ENCODE assay signal across 12 mouse cellular contexts in the genomic region with DNA sequence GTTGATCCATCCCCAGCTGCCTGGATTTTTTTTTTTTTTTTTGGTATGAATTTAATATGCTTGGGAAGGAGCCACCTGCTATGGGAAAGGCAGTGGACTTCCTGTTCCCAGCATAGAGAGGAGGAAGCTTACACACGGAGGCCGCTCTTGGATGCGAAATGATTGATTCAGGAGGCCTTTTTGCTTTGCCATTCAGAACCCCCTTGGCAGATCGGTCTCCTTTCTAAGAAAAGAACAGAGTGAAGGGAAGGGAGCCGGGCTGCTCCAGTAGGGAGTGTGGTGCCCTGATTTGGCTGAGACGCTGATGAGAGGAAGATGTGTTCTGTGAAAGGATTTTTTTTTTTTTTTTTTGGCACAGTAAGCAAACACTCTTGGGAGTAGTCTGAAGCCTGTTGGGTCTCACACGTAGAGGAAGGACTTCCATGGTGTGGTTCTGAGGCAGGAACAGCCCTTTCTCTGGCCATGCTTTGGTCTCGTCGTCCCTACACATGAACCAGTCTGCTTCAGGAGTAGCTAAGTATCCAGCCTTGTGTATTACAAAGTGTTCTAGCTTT. TPM values are rescaled to one million over a fixed set of nuclear protein-coding genes. Genes with fewer than 3 reads are reported as not detected.
A peak's percentile ranks its signal among the peaks of the same experiment; 100 is the strongest.
DNase-seq lines count a peak whose midpoint lies in the region; ATAC-seq and TF ChIP-seq lines count a peak whose summit lies in the region.
"Had no signal": no experiment of that assay in that cellular context is flagged by ENCODE, and none has a peak within 500 bp of the region (broad histone marks: within the 10 kb centered on the region; RNA-seq: fewer than 3 reads in every experiment).

No protein-coding gene starts in this region.

- no peaks in the 10 kb centered on the region for H3K9me3 ChIP-seq in kidney, embryonic 15.5 days (replicated peaks)
- H3K9me3 ChIP-seq in embryonic facial prominence, embryonic 14.5 days (ENCODE audit: control insufficient read depth, low read length) = no peaks in the 10 kb centered on the region
- H3K9me3 ChIP-seq: liver, embryonic 12.5 days; midbrain, embryonic 15.5 days had no signal

- peaks cover 76% of the 10 kb centered on the region for H3K36me3 ChIP-seq in kidney, embryonic 15.5 days
- H3K36me3 ChIP-seq in embryonic facial prominence, embryonic 14.5 days (ENCODE audit: control insufficient read depth, insufficient read depth, low read length) = peaks cover 76% of the 10 kb centered on the region
- H3K36me3 ChIP-seq: midbrain, embryonic 15.5 days had no signal

- DNase-seq in gastrocnemius, adult 2 months = no peak
- no peak for DNase-seq in gastrocnemius, postnatal 10 days
- no peak for DNase-seq in kidney, adult 11 months
- DNase-seq in embryonic facial prominence, embryonic 14.5 days (ENCODE audit: low spot score) = no peak
- DNase-seq in left cerebral cortex, postnatal 14 days (ENCODE audit: low spot score in 2 of 2) = peak; percentile 44 to 56
- no peak for DNase-seq in ovary, postnatal 10 days (ENCODE audit: low spot score)
- no peak for DNase-seq in retina, postnatal 1 day
- DNase-seq: cerebellum, adult 11 months had no signal

- H3K4me2 ChIP-seq in kidney, embryonic 15.5 days = no peak overlapping the region
- H3K4me2 ChIP-seq in embryonic facial prominence, embryonic 14.5 days (ENCODE audit: low read depth, low read length) = no peak overlapping the region
- H3K4me2 ChIP-seq: liver, embryonic 12.5 days; midbrain, embryonic 15.5 days had no signal

- 75% methylated on average over 9 of the region's 9 CpGs for WGBS in kidney, embryonic 15.5 days
- WGBS in embryonic facial prominence, embryonic 14.5 days = 79% methylated on average over 9 of the region's 9 CpGs

- no peak overlapping the region for H3K9ac ChIP-seq in kidney, embryonic 15.5 days
- no peak overlapping the region for H3K9ac ChIP-seq in embryonic facial prominence, embryonic 14.5 days (ENCODE audit: low read depth, low read length)
- H3K9ac ChIP-seq: liver, embryonic 12.5 days; midbrain, embryonic 15.5 days had no signal

- peaks cover 19% of the 10 kb centered on the region for H3K4me1 ChIP-seq in kidney, embryonic 15.5 days
- peaks cover 9% of the 10 kb centered on the region; the same call in 1 of the 2 replicates for H3K4me1 ChIP-seq in embryonic facial prominence, embryonic 14.5 days (ENCODE audit: control insufficient read depth, insufficient read depth, low read length)
- H3K4me1 ChIP-seq: liver, embryonic 12.5 days had no signal

- peak overlapping the region; percentile 90 for H3K27ac ChIP-seq in gastrocnemius, adult 2 months
- 0 out of 2 replicates have a peak overlapping the region, but pooled peaks have one; percentile 13 for H3K27ac ChIP-seq in kidney, embryonic 15.5 days
- H3K27ac ChIP-seq in embryonic facial prominence, embryonic 14.5 days (replicated peaks; ENCODE audit: low read depth, low read length) = 0 out of 2 replicates have a peak overlapping the region, but pooled peaks have one; percentile 10
- H3K27ac ChIP-seq: liver, embryonic 12.5 days had no signal

- no peaks in the 10 kb centered on the region for H3K27me3 ChIP-seq in kidney, embryonic 15.5 days
- no peaks in the 10 kb centered on the region for H3K27me3 ChIP-seq in embryonic facial prominence, embryonic 14.5 days (replicated peaks; ENCODE audit: control insufficient read depth, insufficient read depth, low read length)
- H3K27me3 ChIP-seq: liver, embryonic 12.5 days; midbrain, embryonic 15.5 days had no signal

- intact Hi-C loops in gastrocnemius, adult 2 months (cut with DNase I) = no loop called here
- intact Hi-C loops in left cerebral cortex, postnatal 14 days (cut with DNase I) = no loop called here

- TF ChIP-seq CTCF in gastrocnemius, adult 2 months (IDR thresholded peaks at IDR 0.05) = no peak

- no peak for ATAC-seq in kidney, embryonic 15.5 days (replicated peaks; ENCODE audit: low FRiP score)
- ATAC-seq in embryonic facial prominence, embryonic 14.5 days (ENCODE audit: low read depth) = no peak
- ATAC-seq: liver, embryonic 12.5 days; midbrain, embryonic 15.5 days had no signal

- no peak overlapping the region for H3K4me3 ChIP-seq in gastrocnemius, adult 2 months
- no peak overlapping the region for H3K4me3 ChIP-seq in kidney, embryonic 15.5 days (replicated peaks)
- H3K4me3 ChIP-seq in embryonic facial prominence, embryonic 14.5 days (ENCODE audit: low read depth, low read length) = no peak overlapping the region
- H3K4me3 ChIP-seq: liver, embryonic 12.5 days; midbrain, embryonic 15.5 days had no signal

RNA-seq across cellular contexts. Expression of a gene that starts 42.3 kb away (rescaled TPM):
- 1 to 10 TPM; 1.9 to 3.9 TPM for total RNA-seq in gastrocnemius, adult 2 months (2021)
- total RNA-seq in gastrocnemius, postnatal 10 days (2021) = 10 to 100 TPM in 1 of 2 experiments, 1 to 10 TPM in 1; 6.6 to 10.7 TPM
- 0.17 TPM in 1 of 2 replicates, not detected in the other for polyA plus RNA-seq in kidney, embryonic 15.5 days (2015; fragmentation: Nextera tagmentation; extraction: Ambion mirVana)
- polyA plus RNA-seq in embryonic facial prominence, embryonic 14.5 days (2014; fragmentation: Nextera tagmentation; extraction: Ambion mirVana) = 0.54 TPM in 1 of 2 replicates, not detected in the other
- total RNA-seq in left cerebral cortex, postnatal 14 days (2021) = under 1 TPM in 1 of 2 experiments, not detected in 1; 0.44 TPM
- total RNA-seq: neutrophil, adult 5-6 weeks had no signal
- polyA plus RNA-seq: liver, embryonic 12.5 days; midbrain, embryonic 15.5 days had no signal

RNA-seq across cellular contexts. Expression of a gene that starts 51.9 kb away (rescaled TPM):
- under 1 TPM in 1 of 2 experiments, not detected in 1; 0.08 TPM for total RNA-seq in gastrocnemius, adult 2 months (2021)
- total RNA-seq in gastrocnemius, postnatal 10 days (2021) = 1 to 10 TPM; 1.1 to 2.9 TPM
- 1.0 and 1.1 TPM in 2 replicates for polyA plus RNA-seq in kidney, embryonic 15.5 days (2015; fragmentation: Nextera tagmentation; extraction: Ambion mirVana)
- polyA plus RNA-seq in embryonic facial prominence, embryonic 14.5 days (2014; fragmentation: Nextera tagmentation; extraction: Ambion mirVana) = 2.1 and 2.4 TPM in 2 replicates
- 1 to 10 TPM in 1 of 2 experiments, under 1 TPM in 1; 0.42 to 1.1 TPM for total RNA-seq in left cerebral cortex, postnatal 14 days (2021)
- polyA plus RNA-seq: midbrain, embryonic 15.5 days had no signal

Comparison
In these comparisons a context has a peak if more than half of its experiments do, and no peak if none do; other contexts are left out.
1. DNase-seq: peak in left cerebral cortex, postnatal 14 days (2 of 2); none in gastrocnemius, adult 2 months (single experiment), gastrocnemius, postnatal 10 days (single experiment), kidney, adult 11 months (single experiment), embryonic facial prominence, embryonic 14.5 days (single experiment), ovary, postnatal 10 days (single experiment) and retina, postnatal 1 day (single experiment).
2. H3K27ac ChIP-seq: peak in every context shown above with its lines; median percentile 90 in gastrocnemius, adult 2 months; 13 in kidney, embryonic 15.5 days; 10 in embryonic facial prominence, embryonic 14.5 days.